ENCODE assay signal across 8 mouse cellular contexts in genomic region chr7:100942789-100943615, GRCm38 (mm10). TPM values are rescaled to one million over a fixed set of nuclear protein-coding genes. Genes with fewer than 3 reads are reported as not detected.
DNase-seq lines count a peak whose midpoint lies in the region; ATAC-seq and TF ChIP-seq lines count a peak whose summit lies in the region.

No protein-coding gene starts in this region.

- TF ChIP-seq POLR2A in CH12.LX (IDR thresholded peaks at IDR 0.05; ENCODE audit: low read depth, low read length), result no peak

- no peaks in the 10 kb centered on the region for H3K79me2 ChIP-seq in CH12.LX (replicated peaks; ENCODE audit: control insufficient read depth, extremely low read depth, insufficient read depth, poor library complexity, severe bottlenecking)

- no peak; the same call in 1 of the 2 replicates for TF ChIP-seq EP300 in CH12.LX (IDR thresholded peaks at IDR 0.05; ENCODE audit: low read length)

- H3K36me3 ChIP-seq in CH12.LX (replicated peaks in 1 of 2; ENCODE audit: control insufficient read depth in 1 of 2, insufficient read depth in 1 of 2, low read length in 1 of 2), result no peaks in the 10 kb centered on the region
- H3K36me3 ChIP-seq in heart, embryonic 12.5 days, result no peaks in the 10 kb centered on the region
- H3K36me3 ChIP-seq in lung, embryonic 14.5 days (ENCODE audit: insufficient read depth), result no peaks in the 10 kb centered on the region

- H3K9ac ChIP-seq in CH12.LX (ENCODE audit: insufficient read depth, low read depth), result peak overlapping the region; percentile 37
- H3K9ac ChIP-seq in heart, embryonic 12.5 days, result no peak overlapping the region
- no peak overlapping the region for H3K9ac ChIP-seq in lung, embryonic 14.5 days

- peak; percentile 10; the same call in 1 of the 2 replicates for ATAC-seq in heart, embryonic 12.5 days (ENCODE audit: insufficient number of reproducible peaks, low FRiP score)
- ATAC-seq in lung, embryonic 14.5 days (ENCODE audit: insufficient read depth), result peak; percentile 68

- H3K27me3 ChIP-seq in CH12.LX (replicated peaks), result no peaks in the 10 kb centered on the region
- peaks cover 23% of the 10 kb centered on the region for H3K27me3 ChIP-seq in heart, embryonic 12.5 days (replicated peaks)
- H3K27me3 ChIP-seq in lung, embryonic 14.5 days (ENCODE audit: insufficient read depth, low read length), result no peaks in the 10 kb centered on the region

- dilution Hi-C loops in CH12.LX (cut with MboI; ENCODE audit: extremely low pct_ligation_motif_present, extremely low pct_unique_long_range_greater_than_20kb, low sequenced_read_pairs), result no loop called here

- DNase-seq in CH12.LX (ENCODE audit: extremely low read depth) (peak; percentile 90), WW6 (ENCODE audit: low read depth, low spot score) (peak; percentile 65)
- DNase-seq in embryo, embryonic 10.5 days (ENCODE audit: low spot score), result peak; percentile 87
- peak; percentile 51 to 75 for DNase-seq in kidney, postnatal 36 days
- peak; percentile 88 for DNase-seq in lung, embryonic 14.5 days
- peak; percentile 88 for DNase-seq in retina, embryonic 14.5 days (ENCODE audit: low spot score)
- DNase-seq in urinary bladder, postnatal 25 days (ENCODE audit: low spot score), result no peak

- no peaks in the 10 kb centered on the region for H3K9me3 ChIP-seq in CH12.LX (replicated peaks; ENCODE audit: low read length)
- H3K9me3 ChIP-seq in heart, embryonic 12.5 days (replicated peaks), result no peaks in the 10 kb centered on the region
- no peaks in the 10 kb centered on the region for H3K9me3 ChIP-seq in lung, embryonic 14.5 days (ENCODE audit: low read depth, low read length)

- TF ChIP-seq RAD21 in CH12.LX (IDR thresholded peaks at IDR 0.05; ENCODE audit: low read depth, low read length), result peak; percentile 99

- in situ Hi-C loops in CH12.LX (cut with MboI; ENCODE audit: low pct_ligation_motif_present, low pct_unique_long_range_greater_than_20kb, low sequenced_read_pairs), result no loop called here

- peaks cover 19 to 31% of the 10 kb centered on the region in 2 experiments for H3K4me1 ChIP-seq in CH12.LX (ENCODE audit: control insufficient read depth in 1 of 2, insufficient read depth in 2 of 2)
- H3K4me1 ChIP-seq in heart, embryonic 12.5 days (replicated peaks), result peaks cover 9% of the 10 kb centered on the region
- peaks cover 7% of the 10 kb centered on the region for H3K4me1 ChIP-seq in lung, embryonic 14.5 days (ENCODE audit: insufficient read depth)

- H3K4me2 ChIP-seq in CH12.LX (ENCODE audit: insufficient read depth, low read depth, poor library complexity, severe bottlenecking), result no peak overlapping the region
- no peak overlapping the region for H3K4me2 ChIP-seq in heart, embryonic 12.5 days
- H3K4me2 ChIP-seq in lung, embryonic 14.5 days, result no peak overlapping the region

- 46% methylated on average over 12 of the region's 12 CpGs for WGBS in heart, embryonic 12.5 days
- 32% methylated on average over 12 of the region's 12 CpGs for WGBS in lung, embryonic 14.5 days

- peak; percentile 88 to 95 for TF ChIP-seq CTCF in CH12.LX (conservative IDR thresholded peaks at IDR 0.05 in 1 of 2, IDR thresholded peaks at IDR 0.05 in 1 of 2; ENCODE audit: low read depth in 2 of 2, low read length in 2 of 2)
- TF ChIP-seq CTCF in lung, embryonic 14.5 days (IDR thresholded peaks at IDR 0.05; ENCODE audit: low read depth), result peak; percentile 89

- peak overlapping the region; percentile 73 for H3K27ac ChIP-seq in CH12.LX (ENCODE audit: insufficient read depth, low read depth)
- H3K27ac ChIP-seq in heart, embryonic 12.5 days (ENCODE audit: poor library complexity, severe bottlenecking), result no peak overlapping the region
- H3K27ac ChIP-seq in lung, embryonic 14.5 days (ENCODE audit: low read depth), result no peak overlapping the region

- H3K4me3 ChIP-seq in CH12.LX (replicated peaks in 1 of 3; ENCODE audit: low read depth in 2 of 3, low read length in 2 of 3, poor library complexity in 1 of 3), result no peak overlapping the region
- no peak overlapping the region for H3K4me3 ChIP-seq in heart, embryonic 12.5 days
- no peak overlapping the region for H3K4me3 ChIP-seq in lung, embryonic 14.5 days (ENCODE audit: low read depth, low read length)

TF ChIP-seq in CH12.LX, 34 proteins besides CTCF, POLR2A, EP300 and RAD21:
- 0 out of 2 replicates have a peak, but pooled peaks have one; percentile 44 for TF ChIP-seq SIN3A (IDR thresholded peaks at IDR 0.05; ENCODE audit: low read length)
- TF ChIP-seq TBP (conservative IDR thresholded peaks at IDR 0.05; ENCODE audit: low read depth, low read length), result no peak
- TF ChIP-seq GABPA (IDR thresholded peaks at IDR 0.05; ENCODE audit: insufficient replicate concordance, low read depth, low read length), result no peak
- 0 out of 2 replicates have a peak, but pooled peaks have one; percentile 26 for TF ChIP-seq ZNF384 (IDR thresholded peaks at IDR 0.05; ENCODE audit: low read depth, low read length)
- no peak for TF ChIP-seq KAT2A (IDR thresholded peaks at IDR 0.05; ENCODE audit: insufficient replicate concordance, low read length)
- TF ChIP-seq USF2 (conservative IDR thresholded peaks at IDR 0.05; ENCODE audit: low read depth, low read length), result no peak
- peak; percentile 79 for TF ChIP-seq ZC3H11A (IDR thresholded peaks at IDR 0.05; ENCODE audit: low read depth, low read length)
- no peak for TF ChIP-seq MAFK (IDR thresholded peaks at IDR 0.05; ENCODE audit: insufficient replicate concordance, low read length)
- TF ChIP-seq UBTF (IDR thresholded peaks at IDR 0.05; ENCODE audit: low read depth, low read length), result no peak
- no peak for TF ChIP-seq POLR2AphosphoS2 (IDR thresholded peaks at IDR 0.05; ENCODE audit: low read depth, low read length)
- peak; percentile 87 for TF ChIP-seq MAX (IDR thresholded peaks at IDR 0.05; ENCODE audit: low read length)
- no peak for TF ChIP-seq USF1 (IDR thresholded peaks at IDR 0.05; ENCODE audit: low read depth, low read length)
- TF ChIP-seq MYC (IDR thresholded peaks at IDR 0.05; ENCODE audit: low read depth, low read length), result peak; percentile 90
- TF ChIP-seq CHD1 (IDR thresholded peaks at IDR 0.05; ENCODE audit: low read depth, low read length), result no peak
- TF ChIP-seq JUND (conservative IDR thresholded peaks at IDR 0.05; ENCODE audit: low read depth, low read length), result no peak
- peak; percentile 61; the same call in 1 of the 2 replicates for TF ChIP-seq MXI1 (IDR thresholded peaks at IDR 0.05; ENCODE audit: low read depth, low read length)
- TF ChIP-seq ZMIZ1 (IDR thresholded peaks at IDR 0.05; ENCODE audit: low read depth, low read length), result no peak
- peak; percentile 63 for TF ChIP-seq NRF1 (IDR thresholded peaks at IDR 0.05; ENCODE audit: low read depth, low read length)
- peak; percentile 69; the same call in 1 of the 2 replicates for TF ChIP-seq MEF2A (IDR thresholded peaks at IDR 0.05; ENCODE audit: borderline replicate concordance, low read depth, low read length)
- no peak for TF ChIP-seq ZKSCAN1 (IDR thresholded peaks at IDR 0.05; ENCODE audit: borderline replicate concordance, low read depth, low read length)
- TF ChIP-seq ELF1 (IDR thresholded peaks at IDR 0.05; ENCODE audit: low read depth, low read length), result 0 out of 2 replicates have a peak, but pooled peaks have one; percentile 28
- TF ChIP-seq NELFE (IDR thresholded peaks at IDR 0.05; ENCODE audit: low read depth, low read length), result peak; percentile 70
- TF ChIP-seq IRF4 (IDR thresholded peaks at IDR 0.05; ENCODE audit: low read depth, low read length), result peak; percentile 74
- TF ChIP-seq ETS1 (conservative IDR thresholded peaks at IDR 0.05; ENCODE audit: low read depth, low read length), result no peak
- peak; percentile 91 for TF ChIP-seq SMC3 (IDR thresholded peaks at IDR 0.05; ENCODE audit: low read depth, low read length)
- no peak for TF ChIP-seq PAX5 (IDR thresholded peaks at IDR 0.05; ENCODE audit: low read length)
- peak; percentile 50; the same call in 1 of the 2 replicates for TF ChIP-seq TCF12 (IDR thresholded peaks at IDR 0.05; ENCODE audit: low read depth, low read length)
- no peak for TF ChIP-seq E2F4 (IDR thresholded peaks at IDR 0.05; ENCODE audit: insufficient replicate concordance, low read depth, low read length)
- no peak for TF ChIP-seq JUN (IDR thresholded peaks at IDR 0.05; ENCODE audit: insufficient read depth, low read depth, low read length)
- no peak; the same call in 1 of the 2 replicates for TF ChIP-seq CHD2 (IDR thresholded peaks at IDR 0.05; ENCODE audit: low read length)
- TF ChIP-seq RCOR1 (conservative IDR thresholded peaks at IDR 0.05; ENCODE audit: low read depth, low read length), result no peak
- peak; percentile 74 for TF ChIP-seq MAZ (IDR thresholded peaks at IDR 0.05; ENCODE audit: low read depth, low read length)
- no peak; the same call in 1 of the 2 replicates for TF ChIP-seq BHLHE40 (IDR thresholded peaks at IDR 0.05; ENCODE audit: low read depth, low read length)
- peak; percentile 44 for TF ChIP-seq HCFC1 (IDR thresholded peaks at IDR 0.05; ENCODE audit: low read depth, low read length)

RNA-seq across cellular contexts. Expression of gene Arhgef17, which starts 11.1 kb away (rescaled TPM):
- total RNA-seq in CH12.LX (2012; rRNA removed) (4.6 and 6.7 TPM in 2 replicates), CH12.LX (2014; rRNA removed) (2.3 and 2.6 TPM in 2 replicates)
- polyA plus RNA-seq in CH12.LX (2012; ENCODE audit: insufficient read length, low read depth), result 5.2 and 5.6 TPM in 2 replicates
- 8.7 and 10.6 TPM in 2 replicates for polyA plus RNA-seq in heart, embryonic 12.5 days (2016; fragmentation: Nextera tagmentation; extraction: Ambion mirVana)
- 18.5 and 22.5 TPM in 2 replicates for polyA plus RNA-seq in lung, embryonic 14.5 days (2014; fragmentation: Nextera tagmentation; extraction: Ambion mirVana)

RNA-seq across cellular contexts. Expression of gene P2ry6, which starts 31.4 kb away (rescaled TPM):
- total RNA-seq in CH12.LX (2012; rRNA removed), result 0.17 TPM in 1 of 2 replicates, not detected in the other
- not detected in 2 replicates for total RNA-seq in CH12.LX (2014; rRNA removed)
- polyA plus RNA-seq in CH12.LX (2012; ENCODE audit: insufficient read length, low read depth), result 0.45 and 1.5 TPM in 2 replicates
- 2.3 and 2.6 TPM in 2 replicates for polyA plus RNA-seq in heart, embryonic 12.5 days (2016; fragmentation: Nextera tagmentation; extraction: Ambion mirVana)
- 9.4 and 10.9 TPM in 2 replicates for polyA plus RNA-seq in lung, embryonic 14.5 days (2014; fragmentation: Nextera tagmentation; extraction: Ambion mirVana)
